Mouse (Mus musculus): Measurements from ENCODE around the gene Atrip.

DNA sequence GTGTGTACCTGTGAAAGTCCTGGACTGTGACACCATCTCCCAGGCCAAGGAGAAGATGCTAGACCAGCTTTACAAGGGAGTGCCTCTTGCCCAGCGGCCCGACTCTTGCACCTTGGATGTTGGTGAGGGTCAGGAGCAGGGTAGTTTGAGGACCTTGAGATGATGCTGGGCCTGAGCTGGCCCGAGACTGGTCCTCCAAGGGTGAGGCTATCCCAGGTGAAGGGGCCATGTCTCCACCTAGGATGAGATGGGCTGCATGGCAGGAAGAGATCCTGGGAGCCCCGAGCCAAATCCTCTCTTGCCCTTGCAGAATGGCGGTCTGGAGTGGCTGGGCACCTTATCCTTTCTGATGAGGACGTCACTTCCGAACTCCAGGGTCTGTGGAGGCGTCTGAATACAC, 39.4 kb upstream of the Atrip start:
- TF ChIP-seq CTCF (IDR thresholded peaks at IDR 0.05; ENCODE audit: extremely low read depth, insufficient read depth, low read length) (no peak), POLR2A (IDR thresholded peaks at IDR 0.05; ENCODE audit: extremely low read depth, insufficient read depth, low read length) (no peak)

Data from cortical plate, adult 2 months (tissue).